Mouse (Mus musculus) neural tube, embryonic 10.5 days (tissue): ENCODE measurements around the gene Camta1.
"Not testable (repeated sequence)": the region's sequence is repeated elsewhere in the genome, so short reads cannot be mapped to it uniquely, and the experiment has no call there.

Experiments used
- DNase-seq: peaks from one replicate; pipeline ENCODE4 v3.0.0-alpha.2; 2017; ENCODE audit warnings: low spot score; ENCODE audit errors: extremely low spot score

The Camta1 gene

GRCm38 (mm10) chr4:150909451-150910156 lies 952.1 kb downstream of the Camta1 start:
- peak; percentile 100 for DNase-seq

- peak; percentile 13 for DNase-seq
These were observed 953.2 kb downstream of the Camta1 start for GRCm38 (mm10) chr4:150908512-150908911.

- no peak for DNase-seq
These were observed 954.6 kb downstream of the Camta1 start for GRCm38 (mm10) chr4:150907099-150907498.

GRCm38 (mm10) chr4:150903091-150903742 lies 958.5 kb downstream of the Camta1 start:
- no peak for DNase-seq

GRCm38 (mm10) chr4:150902062-150902461 lies 959.6 kb downstream of the Camta1 start:
- DNase-seq = no peak

GRCm38 (mm10) chr4:150901651-150902050 lies 960.0 kb downstream of the Camta1 start:
- peak; percentile 74 for DNase-seq

GRCm38 (mm10) chr4:150900486-150900885 lies 961.2 kb downstream of the Camta1 start:
- no peak for DNase-seq

GRCm38 (mm10) chr4:150898716-150899365 lies 962.8 kb downstream of the Camta1 start:
- peak; percentile 69 for DNase-seq

GRCm38 (mm10) chr4:150896896-150897624 lies 964.6 kb downstream of the Camta1 start:
- DNase-seq = no peak

GRCm38 (mm10) chr4:150894718-150895501 lies 966.8 kb downstream of the Camta1 start:
- no peak for DNase-seq

- DNase-seq = no peak
These were observed 970.4 kb downstream of the Camta1 start for GRCm38 (mm10) chr4:150891308-150891707.

GRCm38 (mm10) chr4:150889955-150890315 lies 971.7 kb downstream of the Camta1 start:
- no peak for DNase-seq

- DNase-seq = no peak
These were observed 972.3 kb downstream of the Camta1 start for GRCm38 (mm10) chr4:150889273-150889954.

- no peak for DNase-seq
These were observed 973.2 kb downstream of the Camta1 start for GRCm38 (mm10) chr4:150888492-150888891.

- DNase-seq = no peak
These were observed 973.8 kb downstream of the Camta1 start for GRCm38 (mm10) chr4:150887903-150888302.

- DNase-seq = no peak
These were observed 979.0 kb downstream of the Camta1 start for GRCm38 (mm10) chr4:150882632-150883031.

GRCm38 (mm10) chr4:150880364-150880763 lies 981.3 kb downstream of the Camta1 start:
- DNase-seq = no peak

GRCm38 (mm10) chr4:150879631-150880030 lies 982.0 kb downstream of the Camta1 start:
- no peak for DNase-seq

- DNase-seq = no peak
These were observed 986.3 kb downstream of the Camta1 start for GRCm38 (mm10) chr4:150875393-150875792.

GRCm38 (mm10) chr4:150874416-150874815 lies 987.3 kb downstream of the Camta1 start:
- DNase-seq = not testable (repeated sequence)
